Mouse (Mus musculus): ENCODE data around the gene Fkbp8.

The Fkbp8 gene

GRCm38 (mm10) chr8:70527512-70528181 is at the start of gene Fkbp8, which contains the start of gene Kxd1:
Gene Fkbp8, plus strand, starts transcription at chr8:70527724.
Gene Kxd1, minus strand, starts transcription at chr8:70527956.
- DNase-seq (ENCODE audit: low spot score), result peak; percentile 99

GRCm38 (mm10) chr8:70481908-70482307 is 45.6 kb upstream of the Fkbp8 start:
- peak; percentile 80 for DNase-seq (ENCODE audit: low spot score)

- DNase-seq (ENCODE audit: low spot score), result no peak
These were observed 44.6 kb upstream of the Fkbp8 start for GRCm38 (mm10) chr8:70482943-70483342.

GRCm38 (mm10) chr8:70486191-70486681 is 41.3 kb upstream of the Fkbp8 start:
- no peak for DNase-seq (ENCODE audit: low spot score)

GRCm38 (mm10) chr8:70486941-70487520 is 40.5 kb upstream of the Fkbp8 start, which contains the start of gene Tmem59l:
Gene Tmem59l, minus strand, starts transcription at chr8:70487358.
- no peak for DNase-seq (ENCODE audit: low spot score)

- no peak for DNase-seq (ENCODE audit: low spot score)
These were observed 39.3 kb upstream of the Fkbp8 start for GRCm38 (mm10) chr8:70487993-70488796.

GRCm38 (mm10) chr8:70488931-70489470 is 38.5 kb upstream of the Fkbp8 start:
- DNase-seq (ENCODE audit: low spot score), result no peak

GRCm38 (mm10) chr8:70489576-70489975 is 37.9 kb upstream of the Fkbp8 start:
- no peak for DNase-seq (ENCODE audit: low spot score)

- DNase-seq (ENCODE audit: low spot score), result no peak
These were observed 37.3 kb upstream of the Fkbp8 start for GRCm38 (mm10) chr8:70490061-70490879.

GRCm38 (mm10) chr8:70490880-70491495 is 36.5 kb upstream of the Fkbp8 start:
- no peak for DNase-seq (ENCODE audit: low spot score)

GRCm38 (mm10) chr8:70492664-70493640 is 34.6 kb upstream of the Fkbp8 start, which contains the start of gene Crlf1:
Gene Crlf1, plus strand, starts transcription at chr8:70493158.
- no peak for DNase-seq (ENCODE audit: low spot score)

- DNase-seq (ENCODE audit: low spot score), result no peak
These were observed 33.7 kb upstream of the Fkbp8 start for GRCm38 (mm10) chr8:70493692-70494415.

GRCm38 (mm10) chr8:70494416-70494945 is 33.0 kb upstream of the Fkbp8 start:
- no peak for DNase-seq (ENCODE audit: low spot score)

- DNase-seq (ENCODE audit: low spot score), result no peak
These were observed 32.3 kb upstream of the Fkbp8 start for GRCm38 (mm10) chr8:70495001-70495770.

GRCm38 (mm10) chr8:70495771-70496062 is 31.8 kb upstream of the Fkbp8 start:
- no peak for DNase-seq (ENCODE audit: low spot score)

- no peak for DNase-seq (ENCODE audit: low spot score)
These were observed 26.9 kb upstream of the Fkbp8 start for GRCm38 (mm10) chr8:70500386-70501301.

Measured in layer of hippocampus, adult 11-12 months (tissue).